Mouse (Mus musculus): ENCODE data around the gene Gpr19.
A peak's percentile ranks its signal among the peaks of the same experiment; 100 is the strongest.

- TF ChIP-seq CTCF (IDR thresholded peaks at IDR 0.05): peak; percentile 46; the same call in 1 of the 2 replicates
- TF ChIP-seq EP300 (IDR thresholded peaks at IDR 0.05): peak; percentile 62; the same call in 1 of the 2 replicates
Observed at GRCm38 (mm10) chr6:134898095-134898965, at the start of gene Gpr19.
